Mouse (Mus musculus) liver, embryonic 16.5 days (tissue): ENCODE measurements around the gene Lima1. TPM values are rescaled to one million over a fixed set of nuclear protein-coding genes. Genes with fewer than 3 reads are reported as not detected.
"Not testable (repeated sequence)": the region's sequence is repeated elsewhere in the genome, so short reads cannot be mapped to it uniquely, and the experiment has no call there.

Source experiments
- ATAC-seq: fragments of 200-750 bp; cut with Nextera tagmentation; 2 replicates; pipeline ENCODE4 v1.8.0; 2017; ENCODE audit warnings: low read depth, mild to moderate bottlenecking, moderate number of reproducible peaks, moderate library complexity
- H3K27ac ChIP-seq: fragments of 300-500 bp; sonication (generic); 2 replicates; pipeline ENCODE4 v1.5.1; 2014; ENCODE audit warnings: mild to moderate bottlenecking, low read length
- H3K27me3 ChIP-seq: fragments of 300-500 bp; sonication (generic); 2 replicates; pipeline ENCODE4 v1.6.1; 2014; ENCODE audit warnings: low read depth, low read length, mixed read lengths; ENCODE audit not compliant: control insufficient read depth, insufficient read depth
- H3K36me3 ChIP-seq: fragments of 300-500 bp; sonication (generic); 2 replicates; pipeline ENCODE4 v1.6.1; 2014; ENCODE audit warnings: mild to moderate bottlenecking; ENCODE audit not compliant: control insufficient read depth, insufficient read depth
- H3K4me1 ChIP-seq: fragments of 300-500 bp; sonication (generic); 2 replicates; pipeline ENCODE4 v1.6.1; 2014; ENCODE audit warnings: low read depth, low read length, mixed read lengths; ENCODE audit not compliant: control insufficient read depth
- H3K4me2 ChIP-seq: fragments of 300-500 bp; sonication (generic); 2 replicates; pipeline ENCODE4 v1.6.1; 2014; ENCODE audit warnings: low read depth, low read length, mixed read lengths
- H3K4me3 ChIP-seq: fragments of 300-500 bp; sonication (generic); 2 replicates; pipeline ENCODE4 v1.5.1; 2014; ENCODE audit warnings: low read depth, mild to moderate bottlenecking, low read length
- H3K9ac ChIP-seq: fragments of 300-500 bp; sonication (generic); 2 replicates; pipeline ENCODE4 v1.6.1; 2014; ENCODE audit warnings: low read depth, low read length
- H3K9me3 ChIP-seq: fragments of 300-500 bp; sonication (generic); replicated peaks from 2 replicates; pipeline ENCODE4 v1.6.1; 2016; ENCODE audit warnings: low read length; ENCODE audit not compliant: control insufficient read depth
- WGBS: fragments of 180-500 bp; shearing (Covaris S2); extraction: QIAGEN DNeasy Blood & Tissue Kit; methylation state at CpG from one replicate; pipeline ENCODE4 v1.1.7; 2014; ENCODE audit not compliant: insufficient replicate concordance; 5-methylcytosine and 5-hydroxymethylcytosine counted together
- polyA plus RNA-seq: library from polyadenylated mRNA; unstranded; fragments of >200 nt; fragmentation: Nextera tagmentation; extraction: Ambion mirVana; gene quantifications from 2 replicates; pipeline ENCODE4 v1.2.1, GENCODE M21; 2015

Lima1 gene
- polyA plus RNA-seq, 1 experiment from 2014 or later, result 14.2 TPM

DNA sequence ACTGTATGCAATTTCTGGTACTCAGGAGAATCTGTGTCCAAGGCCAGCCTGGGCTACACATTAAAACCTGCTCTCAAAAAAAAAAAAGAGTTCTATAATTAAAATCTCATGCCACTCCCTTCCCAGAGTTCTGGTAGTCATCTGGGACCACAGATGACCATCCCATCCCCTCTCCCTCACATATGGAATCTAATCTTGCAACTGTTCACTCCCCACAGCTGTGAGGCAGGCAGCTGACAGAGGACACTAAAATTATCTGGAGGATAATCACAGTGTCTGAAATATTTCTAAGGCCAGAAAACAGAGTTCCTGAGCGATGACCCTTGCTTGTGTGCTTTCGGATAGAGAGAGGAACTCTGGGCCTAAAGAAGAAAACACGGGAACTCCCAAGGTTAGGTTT is 40.6 kb downstream of the Lima1 start:
- Histone ChIP-seq H3K9me3 (no peaks in the 10 kb centered on the region), H3K27me3 (no peaks in the 10 kb centered on the region), H3K9ac (no peak overlapping the region), H3K36me3 (no peaks in the 10 kb centered on the region), H3K27ac (no peak overlapping the region), H3K4me1 (no peaks in the 10 kb centered on the region), H3K4me2 (no peak overlapping the region), H3K4me3 (no peak overlapping the region)
- whole genome bisulfite sequencing, result 45% methylated on average over 3 of the region's 3 CpGs
- ATAC-seq, result no peak

DNA sequence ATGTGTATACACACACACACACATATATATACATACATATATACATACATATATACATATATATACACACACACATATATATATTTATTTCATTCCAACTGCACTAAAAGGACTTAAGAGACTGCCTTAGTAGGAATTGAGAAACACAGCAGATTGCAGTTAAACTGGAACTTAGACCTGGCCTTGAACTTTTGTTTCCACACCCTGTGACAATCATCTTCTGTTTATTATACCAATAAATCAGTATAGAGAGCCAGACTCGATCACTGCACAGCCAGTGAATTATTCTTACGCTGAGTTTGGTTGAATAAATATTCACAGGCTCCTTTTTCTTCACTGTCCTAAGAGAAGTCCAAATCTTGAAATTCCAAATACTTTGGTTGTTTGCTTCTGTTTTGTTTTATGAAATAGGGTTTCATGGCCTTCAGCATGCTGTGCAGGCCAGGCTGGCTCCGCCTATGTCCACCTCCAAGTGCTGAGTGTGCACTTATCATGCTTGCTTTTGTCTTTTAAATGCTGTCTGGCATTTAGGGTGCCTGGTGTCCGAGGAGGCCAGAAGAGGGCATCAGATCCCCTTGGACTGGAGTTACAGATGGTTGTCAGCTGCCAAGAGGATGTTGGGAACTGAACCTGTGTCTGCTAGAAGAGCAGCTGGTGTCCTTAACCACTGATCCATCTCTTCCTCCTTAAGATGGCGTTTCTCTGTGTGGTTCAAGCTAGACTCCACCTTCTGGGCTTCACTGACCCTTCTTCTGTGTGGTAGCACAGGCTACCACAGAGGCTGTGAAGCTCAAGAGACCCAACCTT is 41.4 kb downstream of the Lima1 start:
- whole genome bisulfite sequencing, result 58% methylated on average over 5 of the region's 5 CpGs
- no peak for ATAC-seq
- no peak overlapping the region for H3K4me2 ChIP-seq
- H3K9me3 ChIP-seq, result no peaks in the 10 kb centered on the region
- H3K4me1 ChIP-seq, result no peaks in the 10 kb centered on the region
- H3K9ac ChIP-seq, result no peak overlapping the region
- H3K27me3 ChIP-seq, result no peaks in the 10 kb centered on the region
- H3K27ac ChIP-seq, result no peak overlapping the region
- no peak overlapping the region for H3K4me3 ChIP-seq
- H3K36me3 ChIP-seq, result no peaks in the 10 kb centered on the region

DNA sequence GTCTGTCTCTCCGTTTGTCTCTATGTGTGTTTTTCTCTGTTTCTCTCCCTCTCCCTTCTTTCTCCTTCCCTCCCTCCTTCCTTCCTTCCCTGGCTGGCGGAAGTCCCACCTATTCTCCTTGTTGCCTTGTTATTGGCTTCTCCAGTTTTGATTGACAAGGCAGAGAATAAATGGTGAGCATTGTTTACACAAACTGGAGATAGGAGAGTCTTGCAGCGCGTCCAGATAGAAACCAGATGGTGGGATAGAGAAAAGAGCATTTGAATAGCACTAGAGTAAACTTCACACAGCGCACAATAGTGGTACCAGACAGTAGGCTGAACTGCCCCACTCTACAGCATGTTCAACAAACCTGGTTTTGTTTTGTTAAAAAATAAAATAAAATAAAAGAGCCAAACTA is 43.7 kb downstream of the Lima1 start:
- Histone ChIP-seq H3K27ac (no peak overlapping the region), H3K9ac (no peak overlapping the region), H3K9me3 (no peaks in the 10 kb centered on the region), H3K36me3 (no peaks in the 10 kb centered on the region), H3K4me2 (no peak overlapping the region), H3K4me1 (no peaks in the 10 kb centered on the region), H3K4me3 (no peak overlapping the region), H3K27me3 (no peaks in the 10 kb centered on the region)
- 68% methylated on average over 5 of the region's 5 CpGs for WGBS
- ATAC-seq, result no peak

DNA sequence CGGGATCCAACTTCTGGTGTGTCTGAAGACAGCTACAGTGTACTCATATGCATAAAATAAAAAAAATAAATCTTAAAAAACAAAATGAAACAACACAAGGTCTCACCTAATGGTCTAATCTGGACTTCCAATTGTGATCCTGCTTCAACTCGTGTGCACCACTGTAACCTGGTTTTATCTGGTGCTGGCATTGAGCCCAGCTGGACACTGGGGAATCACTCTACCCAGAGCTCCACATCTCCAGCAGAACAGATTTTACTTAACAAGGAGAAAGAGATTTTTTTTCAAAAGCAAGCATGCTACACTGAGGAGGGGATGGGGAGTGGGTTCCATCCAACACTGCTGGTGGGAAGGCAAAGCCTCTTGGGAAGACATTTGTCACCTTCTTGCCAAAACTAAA is 47.2 kb downstream of the Lima1 start:
- Histone ChIP-seq H3K9me3 (no peaks in the 10 kb centered on the region), H3K27me3 (no peaks in the 10 kb centered on the region), H3K27ac (no peak overlapping the region), H3K4me3 (no peak overlapping the region), H3K4me2 (no peak overlapping the region), H3K4me1 (no peaks in the 10 kb centered on the region), H3K9ac (no peak overlapping the region), H3K36me3 (no peaks in the 10 kb centered on the region)
- WGBS, result 39% methylated on average over 2 of the region's 2 CpGs
- ATAC-seq, result no peak

DNA sequence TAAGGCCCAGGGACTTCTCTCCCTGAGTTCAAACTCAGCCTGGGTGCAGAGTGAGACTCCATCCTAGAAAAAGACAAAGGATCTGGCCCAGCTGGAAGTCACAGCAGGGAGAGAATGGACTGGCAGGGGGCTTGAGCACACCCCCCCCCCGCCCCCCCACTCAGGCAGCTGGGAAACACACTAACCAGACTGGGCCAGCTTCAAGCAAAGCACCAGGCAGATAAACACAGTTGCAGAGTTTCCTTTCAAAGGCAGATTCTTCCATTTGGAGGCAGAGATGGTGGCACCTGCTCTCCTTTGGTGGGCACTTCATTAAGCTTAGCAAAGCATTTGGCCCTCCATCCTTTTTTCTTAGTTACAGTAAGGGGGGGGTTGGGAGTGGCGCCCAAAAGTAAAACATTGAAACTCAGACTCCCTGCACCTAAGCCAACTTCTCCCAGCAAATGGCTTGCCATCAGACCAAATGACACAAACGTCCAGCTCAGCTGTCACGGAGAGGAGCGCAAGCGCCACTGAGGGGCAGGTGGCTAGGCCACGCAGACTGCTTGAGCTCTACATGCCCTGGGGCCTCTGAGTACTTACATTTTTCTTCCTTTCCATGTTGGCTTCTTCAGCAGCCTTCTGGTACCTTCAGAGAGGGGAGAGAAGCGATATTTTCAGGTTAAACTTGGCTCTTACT is 48.9 kb downstream of the Lima1 start:
- no peaks in the 10 kb centered on the region for H3K27me3 ChIP-seq
- H3K27ac ChIP-seq, result no peak overlapping the region
- 68% methylated on average over 8 of the region's 8 CpGs for WGBS
- ATAC-seq, result no peak
- H3K9me3 ChIP-seq, result no peaks in the 10 kb centered on the region
- H3K4me3 ChIP-seq, result no peak overlapping the region
- H3K9ac ChIP-seq, result no peak overlapping the region
- no peaks in the 10 kb centered on the region for H3K36me3 ChIP-seq
- H3K4me2 ChIP-seq, result no peak overlapping the region
- H3K4me1 ChIP-seq, result no peaks in the 10 kb centered on the region

DNA sequence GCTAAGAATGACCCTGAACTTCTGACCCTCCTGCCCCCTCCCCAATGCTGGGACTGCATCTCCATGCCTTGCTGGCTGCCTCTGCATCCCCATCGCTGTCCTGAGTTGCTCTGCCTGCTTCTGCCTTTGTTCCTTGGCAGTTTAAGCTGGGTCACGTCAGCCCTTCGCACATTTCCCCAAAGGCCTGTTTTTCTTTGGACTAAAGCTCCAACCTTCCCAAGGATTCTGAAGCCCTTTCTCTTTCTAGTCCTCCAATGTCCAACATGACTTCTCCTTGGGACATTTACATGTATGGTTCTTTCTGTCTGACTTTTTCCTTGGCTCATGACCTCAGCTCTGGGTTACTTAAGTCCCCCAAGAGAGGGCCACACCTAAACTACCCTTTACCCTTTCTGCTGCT is 50.0 kb downstream of the Lima1 start:
- Histone ChIP-seq H3K4me2 (no peak overlapping the region), H3K9me3 (no peaks in the 10 kb centered on the region), H3K4me3 (no peak overlapping the region), H3K9ac (no peak overlapping the region), H3K4me1 (no peaks in the 10 kb centered on the region), H3K27ac (no peak overlapping the region), H3K27me3 (no peaks in the 10 kb centered on the region), H3K36me3 (no peaks in the 10 kb centered on the region)
- WGBS, result 71% methylated on average over 3 of the region's 3 CpGs
- no peak for ATAC-seq

DNA sequence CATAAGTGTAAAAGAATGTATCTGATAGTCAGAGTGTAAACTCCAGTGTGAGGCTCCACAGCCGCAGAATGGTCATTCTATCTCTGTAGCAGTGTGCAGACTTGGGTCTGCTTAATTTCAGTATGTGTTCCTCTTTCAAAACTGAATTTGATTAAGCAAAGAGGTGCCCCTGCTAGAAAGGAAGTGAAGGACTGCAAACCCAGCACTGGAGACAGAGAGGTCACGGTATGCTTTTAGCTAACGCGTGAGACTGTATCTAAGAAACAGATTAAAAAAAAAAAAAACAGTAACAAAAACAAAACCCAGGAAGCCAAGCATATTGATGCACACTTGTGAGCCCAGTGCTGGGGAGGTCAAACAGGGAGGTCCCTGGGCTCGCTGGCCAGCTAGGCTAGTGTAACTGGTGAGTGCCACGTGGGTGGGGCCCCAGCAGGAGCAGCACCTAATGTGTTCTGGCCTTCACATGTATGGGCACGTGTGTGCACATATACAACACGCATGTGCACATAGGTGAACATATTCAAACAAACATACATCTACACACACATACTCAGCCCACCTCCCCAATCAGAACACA is 51.8 kb downstream of the Lima1 start:
- no peaks in the 10 kb centered on the region for H3K4me1 ChIP-seq
- no peaks in the 10 kb centered on the region for H3K36me3 ChIP-seq
- H3K27ac ChIP-seq, result no peak overlapping the region
- no peak overlapping the region for H3K4me3 ChIP-seq
- H3K27me3 ChIP-seq, result no peaks in the 10 kb centered on the region
- H3K4me2 ChIP-seq, result no peak overlapping the region
- ATAC-seq, result no peak
- WGBS, result 52% methylated on average over 8 of the region's 8 CpGs
- H3K9me3 ChIP-seq, result no peaks in the 10 kb centered on the region
- no peak overlapping the region for H3K9ac ChIP-seq

DNA sequence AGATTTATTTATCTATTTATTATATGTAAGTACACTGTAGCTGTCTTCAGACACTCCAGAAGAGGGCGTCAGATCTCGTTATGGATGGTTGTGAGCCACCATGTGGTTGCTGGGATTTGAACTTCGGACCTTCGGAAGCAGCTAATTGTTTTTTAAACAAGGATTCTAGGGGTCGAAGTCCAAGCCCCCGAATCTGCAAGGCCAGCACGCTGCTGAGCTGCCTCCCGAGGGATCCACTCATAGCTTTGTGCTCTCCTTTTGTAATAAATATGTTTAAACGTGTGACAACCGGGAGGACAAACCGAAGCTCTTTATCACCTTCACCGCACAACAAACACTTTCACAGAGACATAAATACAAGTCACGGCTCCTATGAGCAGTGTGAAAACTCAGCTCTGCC is 52.8 kb downstream of the Lima1 start:
- not testable (repeated sequence) for H3K4me3 ChIP-seq, ATAC-seq, H3K9me3 ChIP-seq, H3K36me3 ChIP-seq, H3K9ac ChIP-seq, H3K27me3 ChIP-seq, H3K4me1 ChIP-seq, H3K27ac ChIP-seq, H3K4me2 ChIP-seq
- WGBS, result 72% methylated on average over 13 of the region's 13 CpGs
